Mouse (Mus musculus) spleen, adult 2 months (tissue): ENCODE data around the gene Egln2.

Experiments
- CTCF ChIP-seq: fragments of 200-500 bp; IDR thresholded peaks from 2 replicates; pipeline ENCODE4 v1.5.1; 2011; ENCODE audit warnings: mild to moderate bottlenecking, inconsistent platforms; ENCODE audit not compliant: insufficient read depth, insufficient read length, insufficient replicate concordance; ENCODE audit errors: extremely low read depth
- POLR2A ChIP-seq: fragments of 200-500 bp; IDR thresholded peaks from 2 replicates; pipeline ENCODE4 v1.6.1; 2011; ENCODE audit warnings: low read depth, low read length, inconsistent platforms

DNA sequence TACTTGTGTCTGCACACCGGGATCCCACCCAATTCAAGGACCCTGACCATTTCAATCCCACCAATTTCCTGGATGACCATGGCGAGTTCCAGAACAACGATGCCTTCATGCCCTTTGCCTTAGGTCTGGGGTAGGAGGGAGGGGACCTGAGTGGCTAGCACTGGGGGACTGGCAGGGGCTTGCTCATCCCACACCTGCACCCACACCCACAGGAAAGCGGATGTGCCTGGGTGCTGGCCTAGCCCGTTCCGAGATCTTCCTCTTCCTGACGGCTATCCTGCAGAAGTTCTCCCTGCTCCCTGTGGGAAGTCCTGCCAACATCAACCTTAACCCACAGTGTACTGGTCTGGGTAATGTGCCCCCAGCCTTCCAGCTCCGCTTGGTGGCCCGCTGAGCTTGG, 8.4 kb downstream of the Egln2 start:
- TF ChIP-seq CTCF (no peak), POLR2A (no peak)
